Mouse (Mus musculus): ENCODE measurements around the gene Rab5if. TPM values are rescaled to one million over a fixed set of nuclear protein-coding genes. Genes with fewer than 3 reads are reported as not detected.
"Not testable (repeated sequence)": the region's sequence is repeated elsewhere in the genome, so short reads cannot be mapped to it uniquely, and the experiment has no call there.

The Rab5if gene
- polyA plus RNA-seq, 1 experiment, result 113 TPM

DNA sequence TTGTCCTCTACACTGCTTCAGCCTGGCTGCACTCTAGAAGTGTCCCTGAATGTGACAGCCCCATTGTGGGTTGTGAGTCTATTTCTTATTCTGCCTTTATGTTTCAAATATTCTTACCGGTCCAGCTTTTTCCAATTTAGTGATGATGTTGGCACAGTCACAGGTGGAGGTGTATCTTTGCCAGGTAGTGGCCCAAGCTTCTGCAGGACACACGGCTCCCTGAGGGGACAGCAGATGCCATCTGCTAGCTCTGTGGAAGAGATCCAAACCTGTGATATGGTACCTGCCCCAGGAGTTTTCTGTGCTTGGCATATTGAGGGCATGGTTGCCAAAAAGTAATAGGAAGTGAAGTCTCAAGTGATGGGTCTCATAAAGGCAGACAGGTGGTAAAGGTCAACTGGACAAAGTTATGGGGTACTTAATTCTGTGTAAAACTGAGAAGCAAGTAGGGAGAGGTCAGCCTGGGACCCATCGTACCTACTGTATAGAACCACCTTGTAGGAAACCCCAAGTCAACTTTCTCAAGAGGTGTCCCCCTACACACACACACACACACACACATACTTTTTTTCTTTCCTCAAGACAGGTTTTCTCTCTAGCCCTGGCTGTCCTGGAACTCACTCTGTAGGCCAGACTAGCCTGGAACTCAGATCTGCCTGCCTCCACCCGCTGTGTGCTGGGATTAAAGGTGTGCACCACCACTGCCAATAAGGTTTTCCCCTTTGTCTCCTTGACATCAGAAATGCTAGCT lies 12.0 kb downstream of the Rab5if start:
- H3K4me1 ChIP-seq (replicated peaks; ENCODE audit: control insufficient read depth, insufficient read depth, low read length), result peaks cover 30% of the 10 kb centered on the region
- no peak for DNase-seq
- no peak overlapping the region for H3K4me3 ChIP-seq (ENCODE audit: control insufficient read depth, insufficient read depth, low read length)
- TF ChIP-seq POLR2A (IDR thresholded peaks at IDR 0.05; ENCODE audit: control insufficient read depth, extremely low read depth, insufficient read depth, low read length, poor library complexity) (no peak), CTCF (IDR thresholded peaks at IDR 0.05; ENCODE audit: borderline replicate concordance, control insufficient read depth, extremely low read depth, insufficient read depth, low read length, poor library complexity) (no peak)
- no peak overlapping the region for H3K27ac ChIP-seq (ENCODE audit: control insufficient read depth, insufficient read depth, low read length)
- H3K36me3 ChIP-seq (ENCODE audit: control insufficient read depth, insufficient read depth, low read length), result peaks cover 95% of the 10 kb centered on the region
- 92% methylated on average over 4 of the region's 4 CpGs for WGBS
- H3K27me3 ChIP-seq (ENCODE audit: control insufficient read depth, insufficient read depth, low read length), result no peaks in the 10 kb centered on the region

DNA sequence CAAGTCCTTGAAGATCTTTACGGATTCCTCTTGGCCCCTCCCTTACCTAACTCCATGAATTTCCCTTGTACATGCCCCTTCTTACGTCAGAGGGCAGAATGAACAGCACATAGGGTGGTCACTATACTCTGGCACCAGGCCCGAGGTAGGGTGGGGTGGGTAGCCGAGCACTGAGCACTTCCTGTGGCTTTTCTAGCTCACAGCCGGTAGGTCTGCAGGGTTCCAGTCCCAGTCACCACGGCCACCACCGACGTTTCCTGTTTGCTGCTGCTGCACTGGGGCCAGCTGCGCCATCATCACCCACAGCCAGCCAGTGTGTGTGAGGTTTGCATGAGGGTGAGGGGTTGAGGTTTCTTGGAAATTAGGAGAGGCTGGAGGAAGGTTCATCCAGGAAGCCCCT lies 14.8 kb downstream of the Rab5if start:
- WGBS, result 10% methylated on average over 9 of the region's 9 CpGs
- H3K4me1 ChIP-seq (replicated peaks; ENCODE audit: control insufficient read depth, insufficient read depth, low read length), result peaks cover 52% of the 10 kb centered on the region
- H3K4me3 ChIP-seq (ENCODE audit: control insufficient read depth, insufficient read depth, low read length), result no peak overlapping the region
- peaks cover 78% of the 10 kb centered on the region for H3K36me3 ChIP-seq (ENCODE audit: control insufficient read depth, insufficient read depth, low read length)
- TF ChIP-seq POLR2A (IDR thresholded peaks at IDR 0.05; ENCODE audit: control insufficient read depth, extremely low read depth, insufficient read depth, low read length, poor library complexity) (no peak), CTCF (IDR thresholded peaks at IDR 0.05; ENCODE audit: borderline replicate concordance, control insufficient read depth, extremely low read depth, insufficient read depth, low read length, poor library complexity) (no peak)
- peak; percentile 74 for DNase-seq
- H3K27me3 ChIP-seq (ENCODE audit: control insufficient read depth, insufficient read depth, low read length), result no peaks in the 10 kb centered on the region
- peak overlapping the region; percentile 83 for H3K27ac ChIP-seq (ENCODE audit: control insufficient read depth, insufficient read depth, low read length)

GRCm38 (mm10) chr2:156879541-156879940 lies 16.6 kb downstream of the Rab5if start:
- H3K27ac ChIP-seq (ENCODE audit: control insufficient read depth, insufficient read depth, low read length), result no peak overlapping the region
- TF ChIP-seq CTCF (IDR thresholded peaks at IDR 0.05; ENCODE audit: borderline replicate concordance, control insufficient read depth, extremely low read depth, insufficient read depth, low read length, poor library complexity) (no peak), POLR2A (IDR thresholded peaks at IDR 0.05; ENCODE audit: control insufficient read depth, extremely low read depth, insufficient read depth, low read length, poor library complexity) (no peak)
- WGBS, result 91% methylated on average over 3 of the region's 3 CpGs
- no peaks in the 10 kb centered on the region for H3K27me3 ChIP-seq (ENCODE audit: control insufficient read depth, insufficient read depth, low read length)
- DNase-seq, result no peak
- peaks cover 66% of the 10 kb centered on the region for H3K36me3 ChIP-seq (ENCODE audit: control insufficient read depth, insufficient read depth, low read length)
- no peak overlapping the region for H3K4me3 ChIP-seq (ENCODE audit: control insufficient read depth, insufficient read depth, low read length)
- H3K4me1 ChIP-seq (replicated peaks; ENCODE audit: control insufficient read depth, insufficient read depth, low read length), result peaks cover 66% of the 10 kb centered on the region

- peak overlapping the region; percentile 48 for H3K4me3 ChIP-seq (ENCODE audit: control insufficient read depth, insufficient read depth, low read length)
- TF ChIP-seq POLR2A (IDR thresholded peaks at IDR 0.05; ENCODE audit: control insufficient read depth, extremely low read depth, insufficient read depth, low read length, poor library complexity), result peak; percentile 83
- TF ChIP-seq CTCF (IDR thresholded peaks at IDR 0.05; ENCODE audit: borderline replicate concordance, control insufficient read depth, extremely low read depth, insufficient read depth, low read length, poor library complexity), result 0 out of 2 replicates have a peak, but pooled peaks have one; percentile 14
- H3K36me3 ChIP-seq (ENCODE audit: control insufficient read depth, insufficient read depth, low read length), result peaks cover 37% of the 10 kb centered on the region
- 2% methylated on average over 10 of the region's 10 CpGs for WGBS
- peaks cover 76% of the 10 kb centered on the region for H3K4me1 ChIP-seq (replicated peaks; ENCODE audit: control insufficient read depth, insufficient read depth, low read length)
- no peaks in the 10 kb centered on the region for H3K27me3 ChIP-seq (ENCODE audit: control insufficient read depth, insufficient read depth, low read length)
- peak overlapping the region; percentile 94 for H3K27ac ChIP-seq (ENCODE audit: control insufficient read depth, insufficient read depth, low read length)
- DNase-seq, result peak; percentile 88
These were observed 19.6 kb downstream of the Rab5if start for GRCm38 (mm10) chr2:156882431-156883001.

DNA sequence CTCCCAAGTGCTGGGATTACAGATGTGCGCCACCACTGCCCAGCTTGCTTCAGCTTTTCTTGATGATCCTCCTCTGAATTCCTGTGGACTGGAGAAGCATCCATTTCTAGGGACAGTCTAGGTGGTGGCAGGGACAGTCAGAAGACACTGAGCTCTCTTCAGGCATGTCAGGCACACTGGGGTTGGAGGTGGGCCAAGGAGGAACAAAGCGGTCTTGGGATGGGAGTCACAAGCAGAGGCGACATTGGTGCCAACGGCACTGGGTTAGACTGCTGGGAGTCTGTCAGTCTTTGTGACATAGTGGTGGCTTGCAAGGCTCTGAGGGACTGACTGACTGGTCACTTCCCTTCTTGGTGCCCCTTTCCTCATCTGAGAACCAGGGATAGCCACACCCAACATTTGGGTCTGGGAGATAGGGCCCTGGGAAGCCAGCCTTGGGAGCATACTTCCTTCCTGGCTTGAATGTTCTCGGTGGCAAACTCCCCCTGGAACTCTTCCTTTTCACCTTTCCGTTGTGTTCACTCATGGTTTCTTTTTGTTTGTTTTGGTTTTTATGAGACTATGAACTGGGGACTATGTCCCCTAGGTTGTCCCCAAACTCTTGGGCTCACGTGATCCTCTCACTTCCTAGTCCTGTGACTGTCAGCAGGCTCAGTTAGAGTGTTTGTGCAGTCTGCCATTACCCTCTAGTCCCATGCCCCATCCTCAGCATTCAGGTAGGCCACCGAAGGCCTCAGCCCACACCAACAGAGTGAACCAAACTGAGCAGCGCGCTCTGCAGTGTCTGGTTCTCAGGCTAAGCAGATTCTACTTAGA lies 21.7 kb downstream of the Rab5if start:
- H3K4me3 ChIP-seq (ENCODE audit: control insufficient read depth, insufficient read depth, low read length), result peak overlapping the region; percentile 85
- 60% methylated on average over 10 of the region's 10 CpGs for WGBS
- peak overlapping the region; percentile 97 for H3K27ac ChIP-seq (ENCODE audit: control insufficient read depth, insufficient read depth, low read length)
- H3K36me3 ChIP-seq (ENCODE audit: control insufficient read depth, insufficient read depth, low read length), result peaks cover 16% of the 10 kb centered on the region
- peaks cover 59% of the 10 kb centered on the region for H3K4me1 ChIP-seq (replicated peaks; ENCODE audit: control insufficient read depth, insufficient read depth, low read length)
- H3K27me3 ChIP-seq (ENCODE audit: control insufficient read depth, insufficient read depth, low read length), result no peaks in the 10 kb centered on the region
- TF ChIP-seq CTCF (IDR thresholded peaks at IDR 0.05; ENCODE audit: borderline replicate concordance, control insufficient read depth, extremely low read depth, insufficient read depth, low read length, poor library complexity) (no peak), POLR2A (IDR thresholded peaks at IDR 0.05; ENCODE audit: control insufficient read depth, extremely low read depth, insufficient read depth, low read length, poor library complexity) (no peak)
- no peak for DNase-seq

GRCm38 (mm10) chr2:156885666-156886065 lies 22.7 kb downstream of the Rab5if start:
- DNase-seq; H3K36me3 ChIP-seq (ENCODE audit: control insufficient read depth, insufficient read depth, low read length); H3K27me3 ChIP-seq (ENCODE audit: control insufficient read depth, insufficient read depth, low read length): not testable (repeated sequence)
- 3% methylated on average over 2 of the region's 2 CpGs for WGBS
- peak overlapping the region; percentile 85 for H3K4me3 ChIP-seq (ENCODE audit: control insufficient read depth, insufficient read depth, low read length)
- peaks cover 49% of the 10 kb centered on the region for H3K4me1 ChIP-seq (replicated peaks; ENCODE audit: control insufficient read depth, insufficient read depth, low read length)
- TF ChIP-seq POLR2A (IDR thresholded peaks at IDR 0.05; ENCODE audit: control insufficient read depth, extremely low read depth, insufficient read depth, low read length, poor library complexity), result 0 out of 2 replicates have a peak, but pooled peaks have one; percentile 25
- peak overlapping the region; percentile 97 for H3K27ac ChIP-seq (ENCODE audit: control insufficient read depth, insufficient read depth, low read length)
